21 mouse cellular contexts compared by ENCODE assay signal in the genomic region with DNA sequence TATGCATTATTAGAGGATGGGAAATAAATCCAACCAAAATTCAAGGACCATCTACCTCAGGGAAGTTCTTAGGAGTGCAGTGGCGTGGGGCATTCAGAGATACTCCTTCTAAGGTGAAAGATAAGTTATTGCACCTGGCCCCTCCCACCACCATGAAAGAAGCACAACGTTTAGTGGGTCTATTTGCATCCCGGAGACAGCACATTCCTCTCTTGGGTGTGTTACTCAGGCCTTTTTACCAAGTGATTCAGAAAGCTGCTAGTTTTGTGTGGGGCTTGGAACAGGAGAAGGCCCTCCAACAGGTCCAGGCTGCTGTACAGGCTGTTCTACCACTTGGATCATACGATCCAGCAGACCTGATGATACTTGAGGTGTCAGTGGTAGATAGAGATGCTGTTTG.
"Had no signal": no experiment of that assay in that cellular context is flagged by ENCODE, and none has a peak within 500 bp of the region (broad histone marks: within the 10 kb centered on the region; RNA-seq: fewer than 3 reads in every experiment).

No protein-coding gene starts in this region.

- DNase-seq: gastrocnemius, postnatal 10 days; gastrocnemius, postnatal 25 days; heart, adult 2 months; heart, postnatal 10 days; heart, postnatal 4 days; kidney, adult 18-20 months; kidney, adult 8-10 months; kidney, postnatal 10 days; kidney, postnatal 25 days; kidney, postnatal 4 days; liver; liver, embryonic 13.5 days had no signal

- H3K9ac ChIP-seq: hindbrain, embryonic 12.5 days; hindbrain, embryonic 14.5 days; intestine, embryonic 15.5 days; limb, embryonic 12.5 days; liver, embryonic 13.5 days; liver, embryonic 15.5 days had no signal

- H3K36me3 ChIP-seq: hindbrain, embryonic 10.5 days; hindbrain, embryonic 12.5 days; intestine, embryonic 15.5 days; limb, embryonic 10.5 days; limb, embryonic 12.5 days; liver, embryonic 13.5 days; liver, embryonic 15.5 days had no signal

- H3K4me1 ChIP-seq: hindbrain, embryonic 10.5 days; hindbrain, embryonic 12.5 days; intestine, embryonic 15.5 days; limb, embryonic 10.5 days; limb, embryonic 12.5 days; liver, embryonic 13.5 days; liver, embryonic 15.5 days had no signal

- H3K9me3 ChIP-seq: hindbrain, embryonic 10.5 days; hindbrain, embryonic 12.5 days; intestine, embryonic 15.5 days; limb, embryonic 10.5 days; limb, embryonic 12.5 days; liver, embryonic 13.5 days; liver, embryonic 15.5 days had no signal

- H3K27ac ChIP-seq: heart, adult 2 months; hindbrain, embryonic 10.5 days; hindbrain, embryonic 12.5 days; hindbrain, embryonic 14.5 days; intestine, embryonic 15.5 days; layer of hippocampus, adult 2 months; left cerebral cortex, adult 2 months; limb, embryonic 10.5 days; limb, embryonic 12.5 days; liver, embryonic 13.5 days; liver, embryonic 15.5 days had no signal

- H3K4me3 ChIP-seq: heart, adult 2 months; hindbrain, embryonic 10.5 days; hindbrain, embryonic 12.5 days; intestine, embryonic 15.5 days; layer of hippocampus, adult 2 months; left cerebral cortex, adult 2 months; limb, embryonic 10.5 days; limb, embryonic 12.5 days; liver, embryonic 13.5 days; liver, embryonic 15.5 days had no signal
